Mouse (Mus musculus) gastrocnemius, adult 18-20 months (tissue): ENCODE data around the gene Zbtb22. TPM values are rescaled to one million over a fixed set of nuclear protein-coding genes. Genes with fewer than 3 reads are reported as not detected.
"Not testable (repeated sequence)": the region's sequence is repeated elsewhere in the genome, so short reads cannot be mapped to it uniquely, and the experiment has no call there.

Source experiments
- DNase-seq: peaks from one replicate; pipeline ENCODE4 v3.0.0; 2021; ENCODE audit warnings: low spot score
- long read RNA-seq, 2 experiments: library from polyadenylated mRNA; stranded (forward); transcript quantifications; one replicate each; pipeline ENCODE4 v2.0.0; 2021
- total RNA-seq, 2 experiments: library from RNA; stranded (reverse); gene quantifications; 2 replicates each; pipeline ENCODE4 v1.2.3; 2021

Zbtb22 gene
- 10 to 100 TPM; 14.2 to 16.4 TPM for total RNA-seq
- long read RNA-seq, experiment 1, transcript Zbtb22-201 (2 exons, 2,612 nt) = major isoform, 25 of 35 reads
- long read RNA-seq, experiment 1, partial matches to known transcripts = 0 of 35 reads
- long read RNA-seq, experiment 1, other reads (novel, unspliced or antisense) = 10 of 35 reads
- long read RNA-seq, experiment 2, transcript Zbtb22-201 (2 exons, 2,612 nt) = major isoform, 19 of 23 reads
- long read RNA-seq, experiment 2, partial matches to known transcripts = 0 of 23 reads
- long read RNA-seq, experiment 2, other reads (novel, unspliced or antisense) = 4 of 23 reads

- peak; percentile 97 for DNase-seq
Measured at GRCm38 (mm10) chr17:33915671-33916250, at the start of gene Zbtb22, which contains the start of gene Tapbp. TSS of gene Zbtb22 (plus strand) at chr17:33915904. TSS of gene Tapbp (plus strand) at chr17:33915899.

GRCm38 (mm10) chr17:33873537-33873936, 42.2 kb upstream of the Zbtb22 start, which contains the start of gene Gm7029:
TSS of gene Gm7029 (plus strand) at chr17:33873837.
- not testable (repeated sequence) for DNase-seq

GRCm38 (mm10) chr17:33874411-33874810, 41.3 kb upstream of the Zbtb22 start:
- no peak for DNase-seq

- DNase-seq = not testable (repeated sequence)
Measured at GRCm38 (mm10) chr17:33875797-33876196, 39.9 kb upstream of the Zbtb22 start.

- not testable (repeated sequence) for DNase-seq
Measured at GRCm38 (mm10) chr17:33884320-33884719, 31.4 kb upstream of the Zbtb22 start.

- not testable (repeated sequence) for DNase-seq
Measured at GRCm38 (mm10) chr17:33887802-33888201, 27.9 kb upstream of the Zbtb22 start.

GRCm38 (mm10) chr17:33888230-33888629, 27.5 kb upstream of the Zbtb22 start:
- DNase-seq = not testable (repeated sequence)

- not testable (repeated sequence) for DNase-seq
Measured at GRCm38 (mm10) chr17:33889941-33890532, 25.7 kb upstream of the Zbtb22 start.

- peak; percentile 99 for DNase-seq
Measured at GRCm38 (mm10) chr17:33890533-33891059, 25.1 kb upstream of the Zbtb22 start, which contains the start of gene Kifc1. TSS of gene Kifc1 (minus strand) at chr17:33890661.

- DNase-seq = no peak
Measured at GRCm38 (mm10) chr17:33891357-33891756, 24.3 kb upstream of the Zbtb22 start.

- not testable (repeated sequence) for DNase-seq
Measured at GRCm38 (mm10) chr17:33891892-33892291, 23.8 kb upstream of the Zbtb22 start.

- DNase-seq = no peak
Measured at GRCm38 (mm10) chr17:33892429-33892828, 23.3 kb upstream of the Zbtb22 start.

GRCm38 (mm10) chr17:33893011-33893410, 22.7 kb upstream of the Zbtb22 start:
- DNase-seq = not testable (repeated sequence)

- DNase-seq = no peak
Measured at GRCm38 (mm10) chr17:33897114-33897794, 18.4 kb upstream of the Zbtb22 start.

GRCm38 (mm10) chr17:33898193-33898592, 17.5 kb upstream of the Zbtb22 start:
- DNase-seq = not testable (repeated sequence)

GRCm38 (mm10) chr17:33899642-33900041, 16.1 kb upstream of the Zbtb22 start:
- no peak for DNase-seq

GRCm38 (mm10) chr17:33900281-33900988, 15.3 kb upstream of the Zbtb22 start:
- no peak for DNase-seq

GRCm38 (mm10) chr17:33900989-33901314, 14.8 kb upstream of the Zbtb22 start:
- no peak for DNase-seq

- DNase-seq = no peak
Measured at GRCm38 (mm10) chr17:33901653-33902052, 14.1 kb upstream of the Zbtb22 start.

GRCm38 (mm10) chr17:33902079-33902478, 13.6 kb upstream of the Zbtb22 start:
- no peak for DNase-seq

GRCm38 (mm10) chr17:33902491-33902890, 13.2 kb upstream of the Zbtb22 start:
- DNase-seq = no peak
